Mouse (Mus musculus): Measurements from ENCODE around the gene Rnf38. TPM values are rescaled to one million over a fixed set of nuclear protein-coding genes. Genes with fewer than 3 reads are reported as not detected.
A peak's percentile ranks its signal among the peaks of the same experiment; 100 is the strongest.

Gene Rnf38
- polyA plus RNA-seq, 1 experiment from 2014 or later = 13.6 TPM

DNA sequence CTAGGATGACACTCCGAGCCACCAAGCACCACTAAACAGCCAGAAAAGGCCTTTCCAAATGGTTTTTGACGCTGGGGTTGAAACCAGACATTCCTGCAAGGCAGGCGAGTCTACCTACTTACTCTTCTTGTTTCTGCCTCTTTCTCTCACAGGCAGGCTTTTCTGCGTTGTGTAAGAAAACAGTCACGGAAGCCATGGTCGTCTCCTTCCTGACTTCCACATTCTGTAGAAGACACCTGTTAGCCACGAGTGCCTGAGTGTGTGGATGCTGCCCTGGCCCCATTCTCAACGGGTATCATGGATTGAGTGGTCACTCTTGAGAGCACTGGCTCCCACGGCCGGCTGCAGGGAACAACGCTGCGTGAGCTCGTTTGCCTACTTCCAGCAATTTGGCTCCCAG lies 118.5 kb downstream of the Rnf38 start:
- H3K27ac ChIP-seq = no peak overlapping the region
- no peak overlapping the region for H3K9ac ChIP-seq (ENCODE audit: low read depth, low read length)

DNA sequence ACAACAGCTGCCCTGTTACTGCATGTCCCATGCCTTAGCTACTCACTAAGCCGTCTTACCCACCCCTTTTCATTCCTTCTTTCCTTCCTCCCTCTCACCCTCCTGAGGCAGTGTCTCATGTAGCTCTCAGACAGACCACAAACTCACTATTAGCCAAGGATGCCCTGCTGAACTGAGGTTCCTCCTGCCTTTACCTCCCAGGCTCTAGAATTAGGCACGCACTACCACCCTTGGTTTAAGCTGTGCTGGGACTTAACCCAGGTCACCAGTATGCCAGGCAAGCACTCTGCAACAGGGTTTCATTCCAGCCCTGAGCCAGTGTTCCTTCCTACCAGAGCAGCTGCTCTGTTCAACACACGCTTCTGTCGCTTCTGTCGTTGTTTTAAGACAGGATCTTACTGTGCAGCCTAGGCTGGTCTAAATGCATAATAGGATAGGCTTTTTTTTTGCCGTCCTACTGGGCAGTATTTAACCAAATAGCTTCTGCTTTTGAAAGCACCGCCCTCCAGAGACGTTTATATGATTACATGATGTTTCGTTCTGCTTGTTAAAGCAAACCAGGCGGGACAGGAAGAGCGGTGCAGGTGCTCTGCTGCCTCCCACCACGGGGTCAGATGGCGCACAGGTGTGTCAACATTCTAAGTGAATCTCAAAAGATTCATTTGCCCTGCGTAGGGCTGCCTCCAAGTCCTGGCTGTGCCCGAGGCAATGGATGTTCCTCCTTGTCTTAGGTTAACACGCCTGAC lies 120.0 kb downstream of the Rnf38 start:
- WGBS = 22% methylated on average over 16 of the region's 16 CpGs
- peak; percentile 18 for DNase-seq (ENCODE audit: low spot score)
- Histone ChIP-seq H3K9me3 (replicated peaks; ENCODE audit: low read length) (no peaks in the 10 kb centered on the region), H3K9ac (ENCODE audit: low read depth, low read length) (no peak overlapping the region), H3K36me3 (ENCODE audit: insufficient read depth, low read length) (no peaks in the 10 kb centered on the region), H3K4me1 (replicated peaks; ENCODE audit: insufficient read depth, low read length) (peaks cover 10% of the 10 kb centered on the region), H3K27me3 (ENCODE audit: insufficient read depth, low read length) (no peaks in the 10 kb centered on the region), H3K27ac (no peak overlapping the region), H3K4me3 (replicated peaks; ENCODE audit: low read depth, low read length) (no peak overlapping the region), H3K4me2 (ENCODE audit: low read length) (peak overlapping the region; percentile 43)
- no peak for ATAC-seq (replicated peaks; ENCODE audit: low FRiP score, low read depth)
- no peak for TF ChIP-seq CTCF (IDR thresholded peaks at IDR 0.05; ENCODE audit: low read depth)

More for the DNA sequence above, 118.5 kb downstream of the Rnf38 start:
- no peaks in the 10 kb centered on the region for H3K9me3 ChIP-seq (replicated peaks; ENCODE audit: low read length)
- ATAC-seq (replicated peaks; ENCODE audit: low FRiP score, low read depth) (no peak), DNase-seq (ENCODE audit: low spot score) (no peak)
- no peak overlapping the region for H3K4me2 ChIP-seq (ENCODE audit: low read length)
- no peak for TF ChIP-seq CTCF (IDR thresholded peaks at IDR 0.05; ENCODE audit: low read depth)
- no peaks in the 10 kb centered on the region for H3K36me3 ChIP-seq (ENCODE audit: insufficient read depth, low read length)
- 78% methylated on average over 13 of the region's 13 CpGs for WGBS
- no peaks in the 10 kb centered on the region for H3K27me3 ChIP-seq (ENCODE audit: insufficient read depth, low read length)
- peaks cover 10% of the 10 kb centered on the region for H3K4me1 ChIP-seq (replicated peaks; ENCODE audit: insufficient read depth, low read length)
- H3K4me3 ChIP-seq (replicated peaks; ENCODE audit: low read depth, low read length) = no peak overlapping the region

DNA sequence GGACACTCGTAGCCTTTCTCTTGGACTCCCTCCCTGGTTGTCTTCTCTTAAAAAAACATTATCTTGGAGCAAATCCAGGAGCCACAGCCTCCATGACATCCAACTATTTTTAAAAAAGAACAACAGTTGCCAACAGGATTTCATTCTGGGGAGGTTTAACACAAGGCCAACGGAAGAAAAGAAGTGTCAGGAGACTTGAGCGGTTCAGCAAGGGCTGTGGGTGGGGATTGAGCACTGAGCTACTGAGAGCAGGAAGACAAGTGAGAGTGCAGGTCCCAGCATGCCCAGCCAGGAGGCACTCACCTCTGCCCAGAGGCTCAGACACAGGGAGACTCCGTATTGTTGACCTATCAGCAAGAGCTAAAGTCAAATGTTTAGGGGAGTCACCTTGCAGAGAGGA lies 120.8 kb downstream of the Rnf38 start:
- H3K4me2 ChIP-seq (ENCODE audit: low read length) = no peak overlapping the region
- no peaks in the 10 kb centered on the region for H3K36me3 ChIP-seq (ENCODE audit: insufficient read depth, low read length)
- H3K4me3 ChIP-seq (replicated peaks; ENCODE audit: low read depth, low read length) = no peak overlapping the region
- ATAC-seq (replicated peaks; ENCODE audit: low FRiP score, low read depth) (no peak; the same call in 1 of the 2 replicates), DNase-seq (ENCODE audit: low spot score) (peak; percentile 64)
- H3K9ac ChIP-seq (ENCODE audit: low read depth, low read length) = no peak overlapping the region
- peak; percentile 41; the same call in 1 of the 2 replicates for TF ChIP-seq CTCF (IDR thresholded peaks at IDR 0.05; ENCODE audit: low read depth)
- 23% methylated on average over 4 of the region's 4 CpGs for WGBS
- H3K4me1 ChIP-seq (replicated peaks; ENCODE audit: insufficient read depth, low read length) = peaks cover 10% of the 10 kb centered on the region
- no peaks in the 10 kb centered on the region for H3K9me3 ChIP-seq (replicated peaks; ENCODE audit: low read length)
- H3K27me3 ChIP-seq (ENCODE audit: insufficient read depth, low read length) = no peaks in the 10 kb centered on the region
- H3K27ac ChIP-seq = no peak overlapping the region

GRCm38 (mm10) chr4:44110771-44111170 lies 122.8 kb downstream of the Rnf38 start:
- ATAC-seq (replicated peaks; ENCODE audit: low FRiP score, low read depth) (no peak), DNase-seq (ENCODE audit: low spot score) (no peak)
- TF ChIP-seq CTCF (IDR thresholded peaks at IDR 0.05; ENCODE audit: low read depth) = no peak
- no peaks in the 10 kb centered on the region for H3K27me3 ChIP-seq (ENCODE audit: insufficient read depth, low read length)
- WGBS = 64% methylated on average over 7 of the region's 7 CpGs
- peaks cover 10% of the 10 kb centered on the region for H3K4me1 ChIP-seq (replicated peaks; ENCODE audit: insufficient read depth, low read length)
- H3K4me3 ChIP-seq (replicated peaks; ENCODE audit: low read depth, low read length) = no peak overlapping the region
- H3K4me2 ChIP-seq (ENCODE audit: low read length) = no peak overlapping the region
- no peaks in the 10 kb centered on the region for H3K9me3 ChIP-seq (replicated peaks; ENCODE audit: low read length)
- no peak overlapping the region for H3K27ac ChIP-seq
- no peaks in the 10 kb centered on the region for H3K36me3 ChIP-seq (ENCODE audit: insufficient read depth, low read length)
- H3K9ac ChIP-seq (ENCODE audit: low read depth, low read length) = no peak overlapping the region

DNA sequence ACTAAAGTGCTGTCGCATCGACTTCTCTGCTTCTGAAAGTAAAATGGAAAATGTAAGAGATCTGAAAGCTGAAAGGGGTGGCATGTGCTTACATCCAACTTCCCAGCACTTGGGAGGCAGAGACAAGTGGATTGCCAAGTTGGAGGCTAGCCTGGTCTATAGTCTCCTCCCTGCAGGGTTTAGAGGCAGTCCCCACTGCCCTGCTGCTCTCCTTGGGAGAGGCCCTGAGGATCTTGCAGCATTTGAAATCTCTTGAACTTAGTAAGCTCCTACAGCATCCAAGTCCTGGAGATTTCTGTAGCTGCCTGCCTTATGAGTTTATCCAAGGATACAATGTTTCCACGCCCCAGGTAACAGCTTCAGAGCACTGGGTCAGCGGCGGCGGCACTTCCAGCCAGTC lies 125.3 kb downstream of the Rnf38 start:
- Histone ChIP-seq H3K9ac (ENCODE audit: low read depth, low read length) (no peak overlapping the region), H3K4me2 (ENCODE audit: low read length) (no peak overlapping the region), H3K9me3 (replicated peaks; ENCODE audit: low read length) (no peaks in the 10 kb centered on the region), H3K27me3 (ENCODE audit: insufficient read depth, low read length) (no peaks in the 10 kb centered on the region), H3K27ac (no peak overlapping the region), H3K4me1 (replicated peaks; ENCODE audit: insufficient read depth, low read length) (peaks cover 7% of the 10 kb centered on the region), H3K4me3 (replicated peaks; ENCODE audit: low read depth, low read length) (no peak overlapping the region), H3K36me3 (ENCODE audit: insufficient read depth, low read length) (no peaks in the 10 kb centered on the region)
- ATAC-seq (replicated peaks; ENCODE audit: low FRiP score, low read depth) (no peak), DNase-seq (ENCODE audit: low spot score) (no peak)
- no peak for TF ChIP-seq CTCF (IDR thresholded peaks at IDR 0.05; ENCODE audit: low read depth)
- WGBS = 86% methylated on average over 6 of the region's 6 CpGs

GRCm38 (mm10) chr4:44107339-44107738 lies 126.2 kb downstream of the Rnf38 start:
- TF ChIP-seq CTCF (IDR thresholded peaks at IDR 0.05; ENCODE audit: low read depth) = peak; percentile 15; the same call in 1 of the 2 replicates
- ATAC-seq (replicated peaks; ENCODE audit: low FRiP score, low read depth) (no peak), DNase-seq (ENCODE audit: low spot score) (peak; percentile 32)
- Histone ChIP-seq H3K9ac (ENCODE audit: low read depth, low read length) (no peak overlapping the region), H3K4me3 (replicated peaks; ENCODE audit: low read depth, low read length) (no peak overlapping the region), H3K4me1 (replicated peaks; ENCODE audit: insufficient read depth, low read length) (0 out of 2 replicates have a peak, but pooled peaks cover 6% of the 10 kb centered on the region), H3K27me3 (ENCODE audit: insufficient read depth, low read length) (no peaks in the 10 kb centered on the region), H3K27ac (0 out of 2 replicates have a peak overlapping the region, but pooled peaks have one; percentile 65), H3K36me3 (ENCODE audit: insufficient read depth, low read length) (no peaks in the 10 kb centered on the region), H3K4me2 (ENCODE audit: low read length) (peak overlapping the region; percentile 43; the same call in 1 of the 2 replicates), H3K9me3 (replicated peaks; ENCODE audit: low read length) (no peaks in the 10 kb centered on the region)
- 29% methylated on average over 6 of the region's 6 CpGs for WGBS

Data from kidney, postnatal 0 days (tissue).